Mouse (Mus musculus) bone marrow macrophage, adult 2 months (primary cell): ENCODE data around the gene Ces2g. TPM values are rescaled to one million over a fixed set of nuclear protein-coding genes. Genes with fewer than 3 reads are reported as not detected.

Experiments used
- H3K27ac ChIP-seq: 2 replicates; pipeline ENCODE4 v1.5.1; 2012; ENCODE audit warnings: low read depth, low read length; ENCODE audit not compliant: insufficient read depth
- H3K4me1 ChIP-seq: 2 replicates; pipeline ENCODE4 v1.6.1; 2012; ENCODE audit warnings: low read length; ENCODE audit not compliant: control insufficient read depth, insufficient read depth
- H3K4me3 ChIP-seq: 2 replicates; pipeline ENCODE4 v1.5.1; 2012; ENCODE audit warnings: mild to moderate bottlenecking, low read length, moderate library complexity; ENCODE audit not compliant: insufficient read depth
- CTCF ChIP-seq: IDR thresholded peaks from 2 replicates; pipeline ENCODE4 v1.5.1; 2012; ENCODE audit warnings: low read depth, mild to moderate bottlenecking, low read length, moderate library complexity
- POLR2A ChIP-seq: IDR thresholded peaks from 2 replicates; pipeline ENCODE4 v1.6.1; 2012; ENCODE audit warnings: mild to moderate bottlenecking, low read depth, low read length, borderline replicate concordance
- polyA plus RNA-seq: library from polyadenylated mRNA; stranded (reverse); fragments of >200 nt; gene quantifications from 2 replicates; pipeline ENCODE4 v1.2.4, GENCODE M21; 2012; ENCODE audit not compliant: missing spikeins, insufficient read depth, insufficient read length

Ces2g gene
- polyA plus RNA-seq, 1 experiment: not detected

DNA sequence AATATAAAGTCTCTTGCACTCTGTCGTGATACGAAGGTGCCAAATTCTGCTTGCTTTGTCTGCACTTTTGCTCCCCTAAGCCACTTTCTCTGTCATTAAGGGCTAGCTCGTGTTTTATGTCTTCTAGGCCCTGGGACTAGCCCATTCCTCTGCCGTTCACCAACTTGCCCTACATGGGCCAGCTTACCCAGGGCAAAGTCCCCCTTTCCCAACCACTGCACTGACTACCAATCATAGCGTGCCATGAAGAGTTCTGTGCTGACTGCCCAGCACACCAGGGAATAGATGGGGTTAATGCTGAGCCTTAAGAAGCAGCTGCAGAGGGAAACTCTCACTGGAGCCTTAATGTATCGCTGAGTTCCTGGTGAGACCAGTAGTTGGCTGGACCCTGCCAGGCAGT lies 36.7 kb downstream of the Ces2g start:
- H3K27ac ChIP-seq: no peak overlapping the region
- H3K4me1 ChIP-seq: no peaks in the 10 kb centered on the region
- no peak for TF ChIP-seq POLR2A
- no peak for TF ChIP-seq CTCF

GRCm38 (mm10) chr8:104999183-104999582 lies 37.7 kb downstream of the Ces2g start:
- no peak for TF ChIP-seq CTCF
- no peaks in the 10 kb centered on the region for H3K4me1 ChIP-seq
- no peak overlapping the region for H3K27ac ChIP-seq
- H3K4me3 ChIP-seq: no peak overlapping the region

More for the DNA sequence above, 36.7 kb downstream of the Ces2g start:
- H3K4me3 ChIP-seq: no peak overlapping the region

DNA sequence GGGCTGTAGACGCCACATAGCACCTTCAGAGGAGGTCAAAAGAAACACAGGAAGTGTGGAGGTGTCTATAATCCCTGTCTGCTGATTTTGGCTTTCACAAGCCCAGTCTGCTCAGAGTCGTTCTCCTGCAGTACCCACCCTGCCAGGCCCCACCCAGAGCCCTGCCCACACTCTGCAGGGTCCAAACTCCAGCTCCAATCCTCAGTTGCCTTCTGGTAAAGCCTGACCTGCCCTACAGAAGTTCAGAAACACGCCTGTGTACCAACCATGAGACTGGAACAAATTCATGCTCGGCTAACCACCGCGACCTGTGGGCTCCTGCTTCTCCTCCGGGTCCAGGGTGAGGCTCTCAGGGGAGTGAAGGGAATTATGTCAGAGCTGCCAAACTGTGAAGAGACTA lies 39.1 kb downstream of the Ces2g start, which contains the start of gene Ces2h:
Gene Ces2h, plus strand, starts transcription at position 268 of the 400 bp plus-strand sequence.
- Histone ChIP-seq H3K4me1 (no peaks in the 10 kb centered on the region), H3K4me3 (no peak within 1 kb of the TSS), H3K27ac (no peak within 1 kb of the TSS)
- TF ChIP-seq CTCF: no peak
- no peak for TF ChIP-seq POLR2A

DNA sequence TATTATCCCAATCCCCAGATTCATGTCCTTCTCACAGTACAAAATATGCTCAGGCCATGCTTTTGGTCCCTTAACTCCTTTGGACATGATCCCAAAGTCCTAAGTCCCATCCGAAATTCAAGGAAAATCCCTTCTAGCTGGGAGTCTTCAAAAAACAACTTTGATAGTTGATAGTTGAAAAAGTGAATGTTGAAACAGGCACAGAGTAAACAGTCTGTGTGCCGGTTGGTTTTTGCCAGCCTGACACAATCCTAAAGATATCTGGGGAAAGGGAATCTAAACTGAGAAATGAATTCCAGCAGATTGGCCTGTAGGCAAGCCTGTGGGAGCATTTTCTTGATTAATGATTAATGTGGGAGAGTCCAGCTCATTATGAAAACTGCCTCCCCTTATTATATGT lies 48.5 kb downstream of the Ces2g start:
- TF ChIP-seq POLR2A: no peak
- TF ChIP-seq CTCF: no peak
- H3K27ac ChIP-seq: no peak overlapping the region
- no peaks in the 10 kb centered on the region for H3K4me1 ChIP-seq
- no peak overlapping the region for H3K4me3 ChIP-seq

DNA sequence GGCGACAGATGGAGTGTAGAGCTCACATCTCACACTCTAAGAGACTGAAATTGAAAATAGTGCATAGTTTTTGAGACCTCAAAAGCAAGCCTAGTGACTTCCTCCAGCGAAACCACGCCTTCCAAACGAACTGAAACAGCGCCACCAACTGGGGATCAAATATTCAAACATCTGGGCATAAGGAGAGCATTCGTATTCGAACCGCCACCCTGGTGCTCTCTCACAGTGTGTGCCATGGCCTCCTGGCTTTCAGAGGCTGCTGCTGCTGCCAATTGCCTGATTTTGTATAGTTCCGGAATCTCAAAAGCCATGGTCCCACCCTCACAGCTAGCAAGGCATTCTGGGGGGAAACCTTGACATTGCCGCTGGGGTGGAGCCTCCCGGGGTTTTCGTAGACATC lies 49.6 kb downstream of the Ces2g start:
- Histone ChIP-seq H3K4me1 (no peaks in the 10 kb centered on the region), H3K4me3 (no peak overlapping the region), H3K27ac (no peak overlapping the region)
- no peak for TF ChIP-seq CTCF
- TF ChIP-seq POLR2A: no peak

- no peak overlapping the region for H3K27ac ChIP-seq
These were observed 52.9 kb downstream of the Ces2g start for GRCm38 (mm10) chr8:105014391-105014790.

More at GRCm38 (mm10) chr8:105014391-105014790, 52.9 kb downstream of the Ces2g start:
- H3K4me1 ChIP-seq: no peaks in the 10 kb centered on the region
- TF ChIP-seq CTCF (no peak), POLR2A (no peak)
- H3K4me3 ChIP-seq: no peak overlapping the region

Other genes with a start within 250 kb of the Ces2g start
- gene Ces2a, start 227.7 kb upstream of the Ces2g start, polyA plus RNA-seq: not detected in 2 replicates
- gene Ces2b, start 130.1 kb upstream of the Ces2g start, polyA plus RNA-seq: not detected in 2 replicates
- gene Ces2c, start 114.7 kb upstream of the Ces2g start, polyA plus RNA-seq: not detected in 2 replicates
- gene Ces2e, start 35.5 kb upstream of the Ces2g start, polyA plus RNA-seq: not detected in 2 replicates
- not detected in 2 replicates for gene Ces2f, start 14.4 kb upstream of the Ces2g start, polyA plus RNA-seq
- not detected in 2 replicates for gene Ces2h, start 39.1 kb downstream of the Ces2g start, polyA plus RNA-seq
- not detected in 2 replicates for gene Ces3a, start 86.9 kb downstream of the Ces2g start, polyA plus RNA-seq
- not detected in 2 replicates for gene Ces3b, start 122.0 kb downstream of the Ces2g start, polyA plus RNA-seq
- gene Ces4a, start 170.1 kb downstream of the Ces2g start, polyA plus RNA-seq: not detected in 2 replicates
- 124 and 130 TPM in 2 replicates for gene Cbfb, start 209.0 kb downstream of the Ces2g start, polyA plus RNA-seq